Mouse (Mus musculus): Measurements from ENCODE around the gene Bpnt1. TPM values are rescaled to one million over a fixed set of nuclear protein-coding genes. Genes with fewer than 3 reads are reported as not detected.
A peak's percentile ranks its signal among the peaks of the same experiment; 100 is the strongest.
"Not testable (repeated sequence)": the region's sequence is repeated elsewhere in the genome, so short reads cannot be mapped to it uniquely, and the experiment has no call there.

Bpnt1 gene
- polyA plus RNA-seq (2012; rRNA removed) = 89.2 and 93.1 TPM in 2 replicates

GRCm38 (mm10) chr1:185331983-185332430, at the start of gene Bpnt1:
Bpnt1 (plus strand) TSS chr1:185332149.
- DNase-seq (ENCODE audit: extremely low spot score in 1 of 2, low spot score in 1 of 2) = peak; percentile 71 to 88

GRCm38 (mm10) chr1:185282846-185283245, 49.1 kb upstream of the Bpnt1 start:
- no peak for DNase-seq (ENCODE audit: extremely low spot score in 1 of 2, low spot score in 1 of 2)

GRCm38 (mm10) chr1:185283247-185283646, 48.7 kb upstream of the Bpnt1 start:
- no peak for DNase-seq (ENCODE audit: extremely low spot score in 1 of 2, low spot score in 1 of 2)

- DNase-seq (ENCODE audit: extremely low spot score in 1 of 2, low spot score in 1 of 2) = peak in 1 of 2 experiments; percentile 47
Measured at GRCm38 (mm10) chr1:185284740-185285139, 47.2 kb upstream of the Bpnt1 start.

GRCm38 (mm10) chr1:185285171-185285570, 46.8 kb upstream of the Bpnt1 start:
- DNase-seq (ENCODE audit: extremely low spot score in 1 of 2, low spot score in 1 of 2) = no peak

- DNase-seq (ENCODE audit: extremely low spot score in 1 of 2, low spot score in 1 of 2) = no peak
Measured at GRCm38 (mm10) chr1:185287066-185287465, 44.9 kb upstream of the Bpnt1 start.

GRCm38 (mm10) chr1:185289231-185289630, 42.7 kb upstream of the Bpnt1 start:
- no peak for DNase-seq (ENCODE audit: extremely low spot score in 1 of 2, low spot score in 1 of 2)

- DNase-seq (ENCODE audit: extremely low spot score in 1 of 2, low spot score in 1 of 2) = no peak
Measured at GRCm38 (mm10) chr1:185291336-185291735, 40.6 kb upstream of the Bpnt1 start.

- no peak for DNase-seq (ENCODE audit: extremely low spot score in 1 of 2, low spot score in 1 of 2)
Measured at GRCm38 (mm10) chr1:185292646-185293360, 39.1 kb upstream of the Bpnt1 start.

GRCm38 (mm10) chr1:185296850-185297249, 35.1 kb upstream of the Bpnt1 start:
- DNase-seq (ENCODE audit: extremely low spot score in 1 of 2, low spot score in 1 of 2) = no peak

GRCm38 (mm10) chr1:185298496-185298895, 33.5 kb upstream of the Bpnt1 start:
- DNase-seq (ENCODE audit: extremely low spot score in 1 of 2, low spot score in 1 of 2) = no peak

- DNase-seq (ENCODE audit: extremely low spot score in 1 of 2, low spot score in 1 of 2) = no peak
Measured at GRCm38 (mm10) chr1:185302816-185303215, 29.1 kb upstream of the Bpnt1 start.

GRCm38 (mm10) chr1:185306836-185307235, 25.1 kb upstream of the Bpnt1 start:
- DNase-seq (ENCODE audit: extremely low spot score in 1 of 2, low spot score in 1 of 2) = no peak

- no peak for DNase-seq (ENCODE audit: extremely low spot score in 1 of 2, low spot score in 1 of 2)
Measured at GRCm38 (mm10) chr1:185307645-185308044, 24.3 kb upstream of the Bpnt1 start.

- DNase-seq (ENCODE audit: extremely low spot score in 1 of 2, low spot score in 1 of 2) = no peak
Measured at GRCm38 (mm10) chr1:185308334-185308733, 23.6 kb upstream of the Bpnt1 start.

- DNase-seq (ENCODE audit: extremely low spot score in 1 of 2, low spot score in 1 of 2) = no peak
Measured at GRCm38 (mm10) chr1:185308908-185309307, 23.0 kb upstream of the Bpnt1 start.

GRCm38 (mm10) chr1:185311949-185312348, 20.0 kb upstream of the Bpnt1 start:
- no peak for DNase-seq (ENCODE audit: extremely low spot score in 1 of 2, low spot score in 1 of 2)

- DNase-seq (ENCODE audit: extremely low spot score in 1 of 2, low spot score in 1 of 2) = no peak
Measured at GRCm38 (mm10) chr1:185314546-185314945, 17.4 kb upstream of the Bpnt1 start.

GRCm38 (mm10) chr1:185315846-185316568, 15.9 kb upstream of the Bpnt1 start:
- DNase-seq (ENCODE audit: extremely low spot score in 1 of 2, low spot score in 1 of 2) = peak in 1 of 2 experiments; percentile 33

- DNase-seq (ENCODE audit: extremely low spot score in 1 of 2, low spot score in 1 of 2) = not testable (repeated sequence)
Measured at GRCm38 (mm10) chr1:185327754-185328345, 4.1 kb upstream of the Bpnt1 start.
